Mouse (Mus musculus) limb, embryonic 11.5 days (tissue): ENCODE results near the gene Mapk6. TPM values are rescaled to one million over a fixed set of nuclear protein-coding genes. Genes with fewer than 3 reads are reported as not detected.

Experiments
- ATAC-seq: fragments of 200-750 bp; cut with Nextera tagmentation; 2 replicates; pipeline ENCODE4 v1.8.0; 2017; ENCODE audit warnings: low read depth; ENCODE audit not compliant: insufficient number of reproducible peaks, low FRiP score, low TSS enrichment
- DNase-seq: peaks from one replicate; pipeline ENCODE4 v3.0.0-alpha.2; 2015; ENCODE audit warnings: low spot score
- H3K27ac ChIP-seq: fragments of 300-500 bp; sonication (generic); replicated peaks from 2 replicates; pipeline ENCODE4 v1.5.1; 2014; ENCODE audit warnings: low read depth, mild to moderate bottlenecking, low read length
- H3K27me3 ChIP-seq: fragments of 300-500 bp; sonication (generic); 2 replicates; pipeline ENCODE4 v1.6.1; 2014; ENCODE audit warnings: mild to moderate bottlenecking, low read length, mixed read lengths; ENCODE audit not compliant: control insufficient read depth, insufficient read depth
- H3K36me3 ChIP-seq: fragments of 300-500 bp; sonication (generic); 2 replicates; pipeline ENCODE4 v1.6.1; 2014; ENCODE audit warnings: mild to moderate bottlenecking, low read length, moderate library complexity, mixed read lengths; ENCODE audit not compliant: control insufficient read depth, insufficient read depth
- H3K4me1 ChIP-seq: fragments of 300-500 bp; sonication (generic); 2 replicates; pipeline ENCODE4 v1.6.1; 2014; ENCODE audit warnings: low read length, mixed read lengths; ENCODE audit not compliant: control insufficient read depth, insufficient read depth
- H3K4me2 ChIP-seq: fragments of 300-500 bp; sonication (generic); 2 replicates; pipeline ENCODE4 v1.6.1; 2014; ENCODE audit warnings: low read depth, mild to moderate bottlenecking, moderate library complexity; ENCODE audit not compliant: severe bottlenecking
- H3K4me3 ChIP-seq: fragments of 300-500 bp; sonication (generic); 2 replicates; pipeline ENCODE4 v1.5.1; 2014; ENCODE audit warnings: low read depth, low read length
- H3K9ac ChIP-seq: fragments of 300-500 bp; sonication (generic); 2 replicates; pipeline ENCODE4 v1.6.1; 2014; ENCODE audit warnings: mild to moderate bottlenecking, low read length
- H3K9me3 ChIP-seq: fragments of 300-500 bp; sonication (generic); 2 replicates; pipeline ENCODE4 v1.6.1; 2016; ENCODE audit warnings: low read length; ENCODE audit not compliant: control insufficient read depth
- WGBS: fragments of 180-500 bp; shearing (Covaris S2); extraction: QIAGEN DNeasy Blood & Tissue Kit; methylation state at CpG from one replicate; pipeline ENCODE4 v1.1.7; 2014; 5-methylcytosine and 5-hydroxymethylcytosine counted together
- polyA plus RNA-seq: library from polyadenylated mRNA; unstranded; fragments of >200 nt; fragmentation: Nextera tagmentation; extraction: Ambion mirVana; gene quantifications from 2 replicates; pipeline ENCODE4 v1.2.1, GENCODE M21; 2014

Mapk6 gene
- polyA plus RNA-seq, 1 experiment from 2014 or later = 151 TPM

GRCm38 (mm10) chr9:75362201-75362600 lies 47.6 kb downstream of the Mapk6 start:
- H3K4me3 ChIP-seq = no peak overlapping the region
- H3K27me3 ChIP-seq = no peaks in the 10 kb centered on the region
- no peak overlapping the region for H3K27ac ChIP-seq
- no peak for DNase-seq
- 86% methylated on average over 4 of the region's 4 CpGs for WGBS
- no peaks in the 10 kb centered on the region for H3K9me3 ChIP-seq
- no peaks in the 10 kb centered on the region for H3K4me1 ChIP-seq
- H3K4me2 ChIP-seq = no peak overlapping the region
- ATAC-seq = no peak
- H3K36me3 ChIP-seq = no peaks in the 10 kb centered on the region
- no peak overlapping the region for H3K9ac ChIP-seq

- Histone ChIP-seq H3K4me2 (no peak overlapping the region), H3K9ac (no peak overlapping the region), H3K4me1 (no peaks in the 10 kb centered on the region), H3K4me3 (no peak overlapping the region), H3K27me3 (no peaks in the 10 kb centered on the region), H3K27ac (no peak overlapping the region), H3K9me3 (no peaks in the 10 kb centered on the region), H3K36me3 (no peaks in the 10 kb centered on the region)
- ATAC-seq = no peak
- 45% methylated on average over 5 of the region's 5 CpGs for WGBS
- peak; percentile 81 for DNase-seq
These were observed 48.1 kb downstream of the Mapk6 start for GRCm38 (mm10) chr9:75361699-75362098.

- 85% methylated on average over 9 of the region's 9 CpGs for WGBS
- H3K9me3 ChIP-seq = no peaks in the 10 kb centered on the region
- H3K4me1 ChIP-seq = no peaks in the 10 kb centered on the region
- H3K9ac ChIP-seq = no peak overlapping the region
- H3K27ac ChIP-seq = no peak overlapping the region
- no peak overlapping the region for H3K4me2 ChIP-seq
- no peak overlapping the region for H3K4me3 ChIP-seq
- H3K36me3 ChIP-seq = no peaks in the 10 kb centered on the region
- no peak for DNase-seq
- H3K27me3 ChIP-seq = no peaks in the 10 kb centered on the region
- ATAC-seq = no peak
These were observed 52.6 kb downstream of the Mapk6 start for GRCm38 (mm10) chr9:75357087-75357654.

GRCm38 (mm10) chr9:75355783-75356182 lies 54.0 kb downstream of the Mapk6 start:
- H3K9me3 ChIP-seq = no peaks in the 10 kb centered on the region
- 85% methylated on average over 4 of the region's 4 CpGs for WGBS
- no peaks in the 10 kb centered on the region for H3K4me1 ChIP-seq
- no peak overlapping the region for H3K4me2 ChIP-seq
- no peak overlapping the region for H3K27ac ChIP-seq
- H3K4me3 ChIP-seq = no peak overlapping the region
- no peak overlapping the region for H3K9ac ChIP-seq
- no peaks in the 10 kb centered on the region for H3K27me3 ChIP-seq
- ATAC-seq = no peak
- DNase-seq = no peak
- H3K36me3 ChIP-seq = no peaks in the 10 kb centered on the region

- Histone ChIP-seq H3K4me1 (no peaks in the 10 kb centered on the region), H3K27me3 (no peaks in the 10 kb centered on the region), H3K9me3 (no peaks in the 10 kb centered on the region), H3K4me2 (no peak overlapping the region), H3K4me3 (no peak overlapping the region), H3K36me3 (no peaks in the 10 kb centered on the region), H3K9ac (no peak overlapping the region), H3K27ac (no peak overlapping the region)
- ATAC-seq = no peak
- WGBS = 76% methylated on average over 8 of the region's 8 CpGs
- no peak for DNase-seq
These were observed 56.7 kb downstream of the Mapk6 start for GRCm38 (mm10) chr9:75353094-75353493.

GRCm38 (mm10) chr9:75348641-75349040 lies 61.2 kb downstream of the Mapk6 start:
- no peak for DNase-seq
- no peaks in the 10 kb centered on the region for H3K9me3 ChIP-seq
- WGBS = 41% methylated on average over 3 of the region's 3 CpGs
- H3K4me2 ChIP-seq = no peak overlapping the region
- no peaks in the 10 kb centered on the region for H3K27me3 ChIP-seq
- no peak for ATAC-seq
- no peaks in the 10 kb centered on the region for H3K36me3 ChIP-seq
- H3K4me1 ChIP-seq = no peaks in the 10 kb centered on the region
- H3K27ac ChIP-seq = no peak overlapping the region
- no peak overlapping the region for H3K4me3 ChIP-seq
- no peak overlapping the region for H3K9ac ChIP-seq

GRCm38 (mm10) chr9:75348066-75348465 lies 61.7 kb downstream of the Mapk6 start:
- no peaks in the 10 kb centered on the region for H3K4me1 ChIP-seq
- no peak overlapping the region for H3K27ac ChIP-seq
- no peak overlapping the region for H3K9ac ChIP-seq
- H3K9me3 ChIP-seq = no peaks in the 10 kb centered on the region
- no peak for ATAC-seq
- H3K36me3 ChIP-seq = no peaks in the 10 kb centered on the region
- H3K27me3 ChIP-seq = no peaks in the 10 kb centered on the region
- DNase-seq = no peak
- WGBS = 89% methylated on average over 17 of the region's 17 CpGs
- no peak overlapping the region for H3K4me2 ChIP-seq
- H3K4me3 ChIP-seq = no peak overlapping the region

GRCm38 (mm10) chr9:75347458-75347857 lies 62.3 kb downstream of the Mapk6 start, which contains the start of gene Bcl2l10:
Gene Bcl2l10 (plus strand): TSS chr9:75347758.
- Histone ChIP-seq H3K4me1 (no peaks in the 10 kb centered on the region), H3K36me3 (no peaks in the 10 kb centered on the region), H3K27ac (no peak within 1 kb of the TSS), H3K27me3 (no peaks in the 10 kb centered on the region), H3K4me3 (no peak within 1 kb of the TSS), H3K9ac (no peak within 1 kb of the TSS), H3K4me2 (no peak within 1 kb of the TSS), H3K9me3 (no peaks in the 10 kb centered on the region)
- DNase-seq (no peak), ATAC-seq (no peak)
- 90% methylated on average over 5 of the region's 5 CpGs for WGBS

GRCm38 (mm10) chr9:75342433-75342832 lies 67.4 kb downstream of the Mapk6 start:
- no peak for ATAC-seq
- Histone ChIP-seq H3K4me3 (no peak overlapping the region), H3K27me3 (no peaks in the 10 kb centered on the region), H3K4me2 (no peak overlapping the region), H3K27ac (no peak overlapping the region), H3K9me3 (no peaks in the 10 kb centered on the region), H3K4me1 (no peaks in the 10 kb centered on the region), H3K9ac (no peak overlapping the region), H3K36me3 (no peaks in the 10 kb centered on the region; the same call in 1 of the 2 replicates)
- no peak for DNase-seq
- 86% methylated on average over 4 of the region's 4 CpGs for WGBS
